Mouse (Mus musculus): ENCODE measurements around the gene Crtap. TPM values are rescaled to one million over a fixed set of nuclear protein-coding genes. Genes with fewer than 3 reads are reported as not detected.
A peak's percentile ranks its signal among the peaks of the same experiment; 100 is the strongest.

Crtap gene
- polyA plus RNA-seq (2015; fragmentation: Nextera tagmentation; extraction: Ambion mirVana), result 22.9 TPM in 2 replicates

- no peaks in the 10 kb centered on the region for H3K9me3 ChIP-seq
- H3K9ac ChIP-seq, result peak within 1 kb of the TSS; percentile 55
- peak within 1 kb of the TSS; percentile 63 for H3K4me3 ChIP-seq
- H3K27ac ChIP-seq, result peak within 1 kb of the TSS; percentile 41; the same call in 1 of the 2 replicates
- ATAC-seq (replicated peaks), result peak; percentile 85
- WGBS, result under 1% methylated on average over 96 of the region's 96 CpGs
- H3K27me3 ChIP-seq (replicated peaks), result 0 out of 2 replicates have a peak, but pooled peaks cover 3% of the 10 kb centered on the region
- H3K4me1 ChIP-seq, result peaks cover 6% of the 10 kb centered on the region; the same call in 1 of the 2 replicates
- no peaks in the 10 kb centered on the region for H3K36me3 ChIP-seq (replicated peaks)
- peak within 1 kb of the TSS; percentile 86 for H3K4me2 ChIP-seq
Measured at GRCm38 (mm10) chr9:114389905-114390748, at the start of gene Crtap. TSS of gene Crtap (minus strand) at chr9:114390675.

- Histone ChIP-seq H3K4me1 (no peaks in the 10 kb centered on the region), H3K36me3 (replicated peaks) (peaks cover 3% of the 10 kb centered on the region; the same call in 1 of the 2 replicates), H3K4me3 (no peak overlapping the region), H3K9me3 (no peaks in the 10 kb centered on the region), H3K4me2 (no peak overlapping the region), H3K27me3 (replicated peaks) (no peaks in the 10 kb centered on the region), H3K27ac (no peak overlapping the region), H3K9ac (no peak overlapping the region)
- WGBS, result 83% methylated on average over 2 of the region's 2 CpGs
- ATAC-seq (replicated peaks), result no peak
Measured at GRCm38 (mm10) chr9:114435668-114436067, 45.2 kb upstream of the Crtap start.

- ATAC-seq (replicated peaks), result no peak
- Histone ChIP-seq H3K4me3 (no peak overlapping the region), H3K4me2 (no peak overlapping the region), H3K27me3 (replicated peaks) (no peaks in the 10 kb centered on the region), H3K27ac (no peak overlapping the region), H3K9ac (no peak overlapping the region), H3K4me1 (no peaks in the 10 kb centered on the region), H3K36me3 (replicated peaks) (peaks cover 6% of the 10 kb centered on the region; the same call in 1 of the 2 replicates), H3K9me3 (no peaks in the 10 kb centered on the region)
- 77% methylated on average over 12 of the region's 12 CpGs for WGBS
Measured at GRCm38 (mm10) chr9:114428103-114428834, 37.8 kb upstream of the Crtap start.

GRCm38 (mm10) chr9:114427425-114427824 lies 37.0 kb upstream of the Crtap start:
- H3K4me2 ChIP-seq, result no peak overlapping the region
- no peak overlapping the region for H3K27ac ChIP-seq
- no peaks in the 10 kb centered on the region for H3K4me1 ChIP-seq
- WGBS, result 96% methylated on average over 8 of the region's 8 CpGs
- no peak overlapping the region for H3K4me3 ChIP-seq
- peaks cover 6% of the 10 kb centered on the region; the same call in 1 of the 2 replicates for H3K36me3 ChIP-seq (replicated peaks)
- H3K9me3 ChIP-seq, result no peaks in the 10 kb centered on the region
- no peak overlapping the region for H3K9ac ChIP-seq
- H3K27me3 ChIP-seq (replicated peaks), result no peaks in the 10 kb centered on the region
- no peak for ATAC-seq (replicated peaks)

- Histone ChIP-seq H3K27me3 (replicated peaks) (no peaks in the 10 kb centered on the region), H3K4me3 (no peak overlapping the region), H3K9me3 (no peaks in the 10 kb centered on the region), H3K9ac (no peak overlapping the region), H3K4me2 (no peak overlapping the region), H3K27ac (no peak overlapping the region), H3K36me3 (replicated peaks) (peaks cover 6% of the 10 kb centered on the region; the same call in 1 of the 2 replicates), H3K4me1 (no peaks in the 10 kb centered on the region)
- WGBS, result 97% methylated on average over 5 of the region's 5 CpGs
- no peak for ATAC-seq (replicated peaks)
Measured at GRCm38 (mm10) chr9:114426201-114426600, 35.7 kb upstream of the Crtap start.

GRCm38 (mm10) chr9:114425576-114425975 lies 35.1 kb upstream of the Crtap start:
- H3K27me3 ChIP-seq (replicated peaks), result no peaks in the 10 kb centered on the region
- H3K9me3 ChIP-seq, result no peaks in the 10 kb centered on the region
- 95% methylated on average over 5 of the region's 5 CpGs for WGBS
- H3K4me3 ChIP-seq, result no peak overlapping the region
- no peak overlapping the region for H3K4me2 ChIP-seq
- no peak for ATAC-seq (replicated peaks)
- H3K27ac ChIP-seq, result no peak overlapping the region
- peaks cover 6% of the 10 kb centered on the region; the same call in 1 of the 2 replicates for H3K36me3 ChIP-seq (replicated peaks)
- no peak overlapping the region for H3K9ac ChIP-seq
- no peaks in the 10 kb centered on the region for H3K4me1 ChIP-seq

GRCm38 (mm10) chr9:114421797-114422196 lies 31.3 kb upstream of the Crtap start:
- Histone ChIP-seq H3K4me3 (no peak overlapping the region), H3K27me3 (replicated peaks) (no peaks in the 10 kb centered on the region), H3K9me3 (no peaks in the 10 kb centered on the region), H3K4me2 (no peak overlapping the region), H3K27ac (no peak overlapping the region), H3K9ac (no peak overlapping the region), H3K4me1 (no peaks in the 10 kb centered on the region), H3K36me3 (replicated peaks) (peaks cover 6% of the 10 kb centered on the region; the same call in 1 of the 2 replicates)
- 94% methylated on average over 7 of the region's 7 CpGs for WGBS
- no peak for ATAC-seq (replicated peaks)

GRCm38 (mm10) chr9:114421045-114421444 lies 30.6 kb upstream of the Crtap start:
- 74% methylated on average over 3 of the region's 3 CpGs for WGBS
- no peak overlapping the region for H3K9ac ChIP-seq

GRCm38 (mm10) chr9:114420443-114420842 lies 30.0 kb upstream of the Crtap start:
- Histone ChIP-seq H3K27ac (no peak overlapping the region), H3K4me3 (no peak overlapping the region), H3K9ac (no peak overlapping the region), H3K9me3 (no peaks in the 10 kb centered on the region), H3K4me2 (no peak overlapping the region), H3K36me3 (replicated peaks) (peaks cover 3% of the 10 kb centered on the region; the same call in 1 of the 2 replicates), H3K27me3 (replicated peaks) (no peaks in the 10 kb centered on the region), H3K4me1 (no peaks in the 10 kb centered on the region)
- no peak for ATAC-seq (replicated peaks)
- 73% methylated on average over 8 of the region's 8 CpGs for WGBS

More at GRCm38 (mm10) chr9:114421045-114421444, 30.6 kb upstream of the Crtap start:
- H3K4me2 ChIP-seq, result no peak overlapping the region
- H3K27ac ChIP-seq, result no peak overlapping the region
- H3K36me3 ChIP-seq (replicated peaks), result peaks cover 6% of the 10 kb centered on the region; the same call in 1 of the 2 replicates
- no peak overlapping the region for H3K4me3 ChIP-seq
- H3K27me3 ChIP-seq (replicated peaks), result no peaks in the 10 kb centered on the region
- no peak for ATAC-seq (replicated peaks)
- H3K9me3 ChIP-seq, result no peaks in the 10 kb centered on the region
- no peaks in the 10 kb centered on the region for H3K4me1 ChIP-seq

GRCm38 (mm10) chr9:114418187-114418586 lies 27.7 kb upstream of the Crtap start:
- Histone ChIP-seq H3K27ac (no peak overlapping the region), H3K9ac (no peak overlapping the region), H3K4me2 (no peak overlapping the region), H3K9me3 (no peaks in the 10 kb centered on the region), H3K4me1 (no peaks in the 10 kb centered on the region), H3K4me3 (no peak overlapping the region), H3K36me3 (replicated peaks) (no peaks in the 10 kb centered on the region), H3K27me3 (replicated peaks) (no peaks in the 10 kb centered on the region)
- ATAC-seq (replicated peaks), result no peak
- 71% methylated on average over 7 of the region's 7 CpGs for WGBS

GRCm38 (mm10) chr9:114416646-114417517 lies 26.4 kb upstream of the Crtap start:
- Histone ChIP-seq H3K27ac (no peak overlapping the region), H3K36me3 (replicated peaks) (no peaks in the 10 kb centered on the region)
- ATAC-seq (replicated peaks), result no peak

More at GRCm38 (mm10) chr9:114416646-114417517, 26.4 kb upstream of the Crtap start:
- Histone ChIP-seq H3K9ac (no peak overlapping the region), H3K9me3 (no peaks in the 10 kb centered on the region), H3K4me2 (no peak overlapping the region), H3K4me1 (no peaks in the 10 kb centered on the region), H3K4me3 (no peak overlapping the region), H3K27me3 (replicated peaks) (no peaks in the 10 kb centered on the region)
- WGBS, result 94% methylated on average over 21 of the region's 21 CpGs
